In the genomic region with DNA sequence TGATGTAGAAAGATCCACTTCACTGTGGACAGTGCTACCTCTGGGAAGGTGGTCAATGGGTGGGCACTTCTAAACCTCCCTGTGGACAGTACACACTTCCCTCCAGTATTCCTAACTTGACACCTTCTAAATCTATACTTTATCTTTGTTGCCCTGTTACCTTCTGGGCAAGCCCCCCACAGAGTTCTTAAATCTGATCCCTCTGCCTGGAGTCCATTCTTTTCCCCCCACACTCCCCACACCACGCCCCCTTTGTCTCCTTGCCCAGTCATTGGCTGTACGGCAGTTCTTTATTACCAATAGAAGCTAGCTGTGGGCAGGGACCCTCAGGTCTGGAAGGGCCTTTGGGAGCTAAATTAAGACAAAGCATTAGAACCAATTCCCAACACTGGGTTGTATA, we compare ENCODE assay signal across 35 mouse cellular contexts. TPM values are rescaled to one million over a fixed set of nuclear protein-coding genes. Genes with fewer than 3 reads are reported as not detected.
"Had no signal": no experiment of that assay in that cellular context is flagged by ENCODE, and none has a peak within 500 bp of the region (broad histone marks: within the 10 kb centered on the region; RNA-seq: fewer than 3 reads in every experiment).

No protein-coding gene starts in this region.

- H3K27ac ChIP-seq: heart, embryonic 13.5 days; heart, embryonic 15.5 days; hindbrain, embryonic 10.5 days; hindbrain, embryonic 12.5 days; hindbrain, embryonic 13.5 days; hindbrain, embryonic 14.5 days; hindbrain, embryonic 15.5 days; hindbrain, postnatal 0 days; intestine, embryonic 15.5 days; kidney, embryonic 15.5 days; kidney, postnatal 0 days; layer of hippocampus, adult 2 months; left cerebral cortex, adult 2 months had no signal

- H3K9me3 ChIP-seq: heart, embryonic 12.5 days; heart, embryonic 13.5 days; heart, embryonic 15.5 days; hindbrain, embryonic 10.5 days; hindbrain, embryonic 12.5 days; hindbrain, embryonic 13.5 days; hindbrain, embryonic 15.5 days; intestine, embryonic 15.5 days; kidney, embryonic 15.5 days had no signal

- H3K4me1 ChIP-seq: heart, embryonic 13.5 days; heart, embryonic 15.5 days; hindbrain, embryonic 15.5 days; intestine, embryonic 15.5 days; kidney, embryonic 15.5 days had no signal

- H3K9ac ChIP-seq: heart, embryonic 12.5 days; heart, embryonic 13.5 days; heart, embryonic 15.5 days; hindbrain, embryonic 12.5 days; hindbrain, embryonic 13.5 days; hindbrain, embryonic 14.5 days; hindbrain, embryonic 15.5 days; intestine, embryonic 15.5 days; kidney, embryonic 15.5 days had no signal

- H3K27me3 ChIP-seq: heart, embryonic 12.5 days; heart, embryonic 13.5 days; heart, embryonic 15.5 days; hindbrain, embryonic 12.5 days; hindbrain, embryonic 13.5 days; hindbrain, embryonic 15.5 days; intestine, embryonic 15.5 days; kidney, embryonic 15.5 days had no signal

- H3K36me3 ChIP-seq: heart, embryonic 12.5 days; heart, embryonic 13.5 days; heart, embryonic 15.5 days; hindbrain, embryonic 10.5 days; hindbrain, embryonic 12.5 days; hindbrain, embryonic 13.5 days; hindbrain, embryonic 15.5 days; intestine, embryonic 15.5 days; kidney, embryonic 15.5 days had no signal

- ATAC-seq: hindbrain, embryonic 16.5 days; hindbrain, postnatal 0 days; inflammation-experienced regulatory T-cells, adult 6 months; intestine, embryonic 15.5 days; intestine, embryonic 16.5 days; intestine, postnatal 0 days had no signal

- DNase-seq: heart, postnatal 10 days; heart, postnatal 14 days; heart, postnatal 36 days; heart, postnatal 4 days; kidney, adult 11 months; kidney, adult 18-20 months; kidney, adult 2 months; kidney, adult 8-10 months; kidney, adult 9 months; kidney, postnatal 10 days; kidney, postnatal 14 days; kidney, postnatal 25 days; kidney, postnatal 36 days; kidney, postnatal 4 days; layer of hippocampus, adult 9-11 months; layer of hippocampus, postnatal 36 days had no signal

- H3K4me3 ChIP-seq: heart, embryonic 12.5 days; heart, embryonic 13.5 days; heart, embryonic 15.5 days; hindbrain, embryonic 10.5 days; hindbrain, embryonic 12.5 days; hindbrain, embryonic 13.5 days; hindbrain, embryonic 15.5 days; intestine, embryonic 15.5 days; kidney, embryonic 15.5 days; layer of hippocampus, adult 2 months; left cerebral cortex, adult 2 months had no signal

- H3K4me2 ChIP-seq: heart, embryonic 12.5 days; heart, embryonic 13.5 days; heart, embryonic 15.5 days; hindbrain, embryonic 12.5 days; hindbrain, embryonic 13.5 days; hindbrain, embryonic 14.5 days; hindbrain, embryonic 15.5 days; intestine, embryonic 15.5 days; kidney, embryonic 15.5 days had no signal

RNA-seq across cellular contexts. Expression of a gene that starts 8.5 kb away (rescaled TPM):
- total RNA-seq: hematopoietic stem cell, adult 5-6 weeks had no signal
- polyA plus RNA-seq: hindbrain, embryonic 10.5 days; inflammation-experienced regulatory T-cells, adult 6 months had no signal
